Mouse (Mus musculus) liver, adult 2 months (tissue): ENCODE measurements at regions not wholly inside any gene's neighbourhood (a gene's known extent, or its start where the extent isn't known, plus 50 kb on each side); places are given as distances from the start of the nearest gene placed in this dataset.

Experiments used
- DNase-seq: peaks from one replicate; pipeline ENCODE4 v3.0.0-alpha.2; 2011; ENCODE audit warnings: low read depth, low spot score; ENCODE audit errors: extremely low read depth
- H3K27ac ChIP-seq: fragments of 200-500 bp; replicated peaks from 2 replicates; pipeline ENCODE4 v1.5.1; 2012; ENCODE audit warnings: low read depth, mild to moderate bottlenecking, control low read depth, inconsistent platforms, low read length; ENCODE audit not compliant: insufficient read depth
- H3K27me3 ChIP-seq: fragments of 200-500 bp; 2 replicates; pipeline ENCODE4 v1.6.1; 2012; ENCODE audit warnings: mild to moderate bottlenecking, moderate library complexity, low read length, inconsistent platforms; ENCODE audit not compliant: control insufficient read depth, insufficient read depth
- H3K36me3 ChIP-seq: fragments of 200-500 bp; 2 replicates; pipeline ENCODE4 v1.6.1; 2012; ENCODE audit warnings: low read length, inconsistent platforms; ENCODE audit not compliant: control insufficient read depth, insufficient read depth
- H3K4me1 ChIP-seq: fragments of 200-500 bp; 2 replicates; pipeline ENCODE4 v1.6.1; 2011; ENCODE audit warnings: low read length; ENCODE audit not compliant: control insufficient read depth, insufficient read depth
- H3K4me3 ChIP-seq: fragments of 200-500 bp; 2 replicates; pipeline ENCODE4 v1.5.1; 2011; ENCODE audit warnings: low read depth, mild to moderate bottlenecking, control low read depth, low read length, moderate library complexity; ENCODE audit not compliant: insufficient read depth
- H3K79me2 ChIP-seq: fragments of 200-500 bp; 2 replicates; pipeline ENCODE4 v1.6.1; 2012; ENCODE audit warnings: inconsistent platforms, mild to moderate bottlenecking, low read length, moderate library complexity; ENCODE audit not compliant: control insufficient read depth, insufficient read depth
- H3K9ac ChIP-seq: fragments of 200-500 bp; 2 replicates; pipeline ENCODE4 v1.6.1; 2012; ENCODE audit warnings: low read depth, mild to moderate bottlenecking, control low read depth, inconsistent platforms, low read length
- CTCF ChIP-seq: fragments of 200-500 bp; IDR thresholded peaks from 2 replicates; pipeline ENCODE4 v1.5.1; 2011; ENCODE audit warnings: low read depth, low read length, control low read depth
- POLR2A ChIP-seq: fragments of 200-500 bp; IDR thresholded peaks from 2 replicates; pipeline ENCODE4 v1.6.1; 2011; ENCODE audit warnings: low read length, control low read depth; ENCODE audit not compliant: insufficient read depth; ENCODE audit errors: extremely low read depth
- WGBS: fragments of 180-500 bp; shearing (Covaris S2); methylation state at CpG from one replicate; pipeline ENCODE4 v1.1.7; 2018; 5-methylcytosine and 5-hydroxymethylcytosine counted together

GRCm38 (mm10) chr16:49335916-49336315, 278.6 kb downstream of the Myh15 start:
- H3K4me3 ChIP-seq, result no peak overlapping the region
- H3K27ac ChIP-seq, result no peak overlapping the region
- WGBS, result 47% methylated on average over 2 of the region's 2 CpGs
- no peaks in the 10 kb centered on the region for H3K36me3 ChIP-seq
- H3K79me2 ChIP-seq, result no peaks in the 10 kb centered on the region
- H3K9ac ChIP-seq, result no peak overlapping the region
- TF ChIP-seq POLR2A (no peak), CTCF (no peak)
- no peak for DNase-seq
- H3K27me3 ChIP-seq, result no peaks in the 10 kb centered on the region
- H3K4me1 ChIP-seq, result no peaks in the 10 kb centered on the region

DNA sequence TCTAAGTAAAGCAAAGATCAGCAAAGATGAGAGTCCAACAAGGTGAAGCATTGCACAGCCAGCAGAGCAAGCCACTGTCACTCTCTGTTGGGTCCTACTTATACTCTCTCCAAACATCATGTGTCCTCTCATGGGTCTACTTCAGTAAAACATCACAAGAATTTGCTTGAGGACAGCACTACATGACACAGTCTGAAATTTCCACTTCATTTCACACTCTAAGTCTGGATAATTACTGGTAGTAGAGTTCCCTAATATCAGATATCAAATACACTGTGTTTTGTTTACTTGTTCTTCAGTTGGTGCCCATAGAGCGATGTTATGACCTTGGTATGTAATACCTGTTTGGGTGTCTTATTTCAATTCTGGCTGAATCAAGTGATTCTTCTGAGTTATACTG, 280.7 kb downstream of the Myh15 start:
- no peaks in the 10 kb centered on the region for H3K79me2 ChIP-seq
- no peak overlapping the region for H3K9ac ChIP-seq
- no peaks in the 10 kb centered on the region for H3K36me3 ChIP-seq
- WGBS, result 95% methylated on average over 1 of the region's 1 CpGs
- H3K27me3 ChIP-seq, result no peaks in the 10 kb centered on the region
- TF ChIP-seq POLR2A (no peak), CTCF (no peak)
- no peaks in the 10 kb centered on the region for H3K4me1 ChIP-seq
- H3K27ac ChIP-seq, result no peak overlapping the region
- no peak for DNase-seq
- no peak overlapping the region for H3K4me3 ChIP-seq

DNA sequence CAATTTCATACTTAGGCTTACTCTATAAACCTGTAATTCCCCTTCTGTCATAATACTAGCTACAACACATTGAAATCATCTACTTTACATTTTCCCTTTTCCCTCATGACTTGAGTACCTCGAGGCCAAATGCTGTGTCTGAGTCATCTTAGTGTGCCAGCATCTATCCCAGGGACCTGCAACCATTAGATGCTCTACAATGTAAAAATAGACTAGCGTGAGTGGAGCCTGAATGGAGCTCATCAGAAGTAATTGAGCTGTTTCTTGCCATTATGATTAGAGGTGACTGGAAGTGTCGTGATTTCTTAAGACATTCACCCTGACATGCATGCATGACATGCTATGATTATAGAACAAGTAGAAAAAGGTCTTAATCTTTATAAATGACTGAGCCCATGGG, 301.1 kb downstream of the Myh15 start:
- Histone ChIP-seq H3K4me3 (no peak overlapping the region), H3K27ac (no peak overlapping the region), H3K27me3 (no peaks in the 10 kb centered on the region), H3K36me3 (no peaks in the 10 kb centered on the region), H3K9ac (no peak overlapping the region), H3K4me1 (no peaks in the 10 kb centered on the region), H3K79me2 (no peaks in the 10 kb centered on the region)
- no peak for TF ChIP-seq POLR2A
- no peak for TF ChIP-seq CTCF
- WGBS, result 71% methylated on average over 3 of the region's 3 CpGs
- DNase-seq, result no peak

DNA sequence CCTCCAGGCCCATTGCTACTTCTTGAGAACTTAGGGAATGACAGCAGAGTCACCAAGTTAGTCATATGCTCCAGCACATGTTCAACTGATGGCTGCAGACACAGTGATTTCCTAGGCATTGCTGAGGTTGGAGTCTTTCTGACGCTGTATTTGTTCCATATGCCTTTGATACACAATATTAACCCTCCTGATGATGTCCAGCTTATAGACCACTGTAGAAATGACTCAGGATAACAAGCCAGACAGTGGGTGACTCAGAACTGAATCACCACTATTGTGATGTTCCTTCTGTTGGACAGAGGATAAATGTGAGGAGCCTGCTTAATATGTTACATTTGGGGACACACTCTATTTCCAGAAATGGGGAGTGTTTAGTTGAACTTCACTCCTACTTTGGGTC, 304.4 kb downstream of the Myh15 start:
- no peak overlapping the region for H3K27ac ChIP-seq
- WGBS, result 91% methylated on average over 1 of the region's 1 CpGs
- H3K9ac ChIP-seq, result no peak overlapping the region
- H3K27me3 ChIP-seq, result no peaks in the 10 kb centered on the region
- no peak overlapping the region for H3K4me3 ChIP-seq
- TF ChIP-seq POLR2A (no peak), CTCF (no peak)
- H3K36me3 ChIP-seq, result no peaks in the 10 kb centered on the region
- H3K4me1 ChIP-seq, result no peaks in the 10 kb centered on the region
- DNase-seq, result no peak
- H3K79me2 ChIP-seq, result no peaks in the 10 kb centered on the region

DNA sequence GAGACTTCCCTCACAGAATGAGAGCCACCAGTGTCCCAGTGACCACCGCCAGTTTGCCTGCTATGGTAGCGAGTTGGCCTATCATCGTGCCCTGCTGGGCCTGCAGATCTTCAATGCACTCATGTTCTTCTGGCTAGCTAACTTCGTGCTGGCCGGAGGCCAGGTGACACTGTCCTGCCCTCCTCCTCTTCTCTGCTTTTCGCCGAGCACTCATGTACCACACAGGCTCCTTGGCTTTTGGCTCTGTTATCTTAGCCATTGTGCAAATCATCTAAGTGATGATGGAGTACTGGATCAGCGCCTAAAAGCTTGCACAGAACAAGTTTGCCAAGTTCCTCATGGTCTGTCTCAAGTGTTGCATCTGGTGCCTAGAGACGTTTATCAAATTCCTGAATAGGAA, 312.2 kb downstream of the Myh15 start:
- no peak overlapping the region for H3K4me3 ChIP-seq
- H3K36me3 ChIP-seq, result no peaks in the 10 kb centered on the region
- no peaks in the 10 kb centered on the region for H3K4me1 ChIP-seq
- H3K9ac ChIP-seq, result no peak overlapping the region
- 73% methylated on average over 9 of the region's 9 CpGs for WGBS
- no peaks in the 10 kb centered on the region for H3K27me3 ChIP-seq
- no peak for DNase-seq
- H3K79me2 ChIP-seq, result no peaks in the 10 kb centered on the region
- no peak overlapping the region for H3K27ac ChIP-seq
- TF ChIP-seq CTCF (no peak), POLR2A (no peak)

DNA sequence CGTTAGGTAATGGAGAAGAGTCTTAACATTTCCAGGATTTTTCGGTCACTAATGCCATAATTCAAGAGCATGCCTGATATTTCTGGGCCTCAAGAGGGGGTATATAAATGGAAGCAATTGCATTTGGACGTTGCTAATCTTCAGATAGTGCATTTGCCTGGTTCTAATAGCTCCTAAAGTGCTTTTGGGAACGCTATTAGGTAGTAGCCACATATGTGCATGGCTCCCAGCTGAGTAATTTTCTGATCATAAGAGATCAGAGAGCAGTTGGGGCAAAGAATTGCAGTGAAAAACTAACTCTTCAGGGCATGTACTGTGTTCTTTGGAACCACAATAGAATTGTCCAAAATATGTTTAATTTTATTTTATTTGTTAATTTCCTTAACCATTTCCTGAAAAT, 317.8 kb downstream of the Myh15 start:
- 78% methylated on average over 4 of the region's 4 CpGs for WGBS
- H3K36me3 ChIP-seq, result no peaks in the 10 kb centered on the region
- no peak overlapping the region for H3K9ac ChIP-seq
- H3K27ac ChIP-seq, result no peak overlapping the region
- no peaks in the 10 kb centered on the region for H3K27me3 ChIP-seq
- TF ChIP-seq POLR2A (no peak), CTCF (no peak)
- no peak for DNase-seq
- H3K4me3 ChIP-seq, result no peak overlapping the region
- no peaks in the 10 kb centered on the region for H3K79me2 ChIP-seq
- no peaks in the 10 kb centered on the region for H3K4me1 ChIP-seq
